Mouse (Mus musculus) lung, embryonic 15.5 days (tissue): Measurements from ENCODE around the gene Fyttd1. TPM values are rescaled to one million over a fixed set of nuclear protein-coding genes. Genes with fewer than 3 reads are reported as not detected.

Experiments used
- ATAC-seq: fragments of 200-750 bp; cut with Nextera tagmentation; 2 replicates; pipeline ENCODE4 v1.8.0; 2017; ENCODE audit warnings: moderate number of reproducible peaks, borderline replicate concordance; ENCODE audit not compliant: low FRiP score, low TSS enrichment; ENCODE audit errors: extremely low read depth
- H3K27ac ChIP-seq: fragments of 300-500 bp; sonication (generic); 2 replicates; pipeline ENCODE4 v1.5.1; 2015; ENCODE audit warnings: moderate library complexity, mild to moderate bottlenecking, inconsistent platforms
- H3K27me3 ChIP-seq: fragments of 300-500 bp; sonication (generic); 2 replicates; pipeline ENCODE4 v1.6.1; 2015; ENCODE audit warnings: inconsistent platforms
- H3K36me3 ChIP-seq: fragments of 300-500 bp; sonication (generic); 2 replicates; pipeline ENCODE4 v1.6.1; 2015; ENCODE audit warnings: inconsistent platforms
- H3K4me1 ChIP-seq: fragments of 300-500 bp; sonication (generic); 2 replicates; pipeline ENCODE4 v1.6.1; 2015; ENCODE audit warnings: inconsistent platforms
- H3K4me2 ChIP-seq: fragments of 300-500 bp; sonication (generic); 2 replicates; pipeline ENCODE4 v1.6.1; 2015; ENCODE audit warnings: inconsistent platforms, mild to moderate bottlenecking, moderate library complexity
- H3K4me3 ChIP-seq: fragments of 300-500 bp; sonication (generic); 2 replicates; pipeline ENCODE4 v1.5.1; 2015; ENCODE audit warnings: mild to moderate bottlenecking, inconsistent platforms
- H3K9ac ChIP-seq: fragments of 300-500 bp; sonication (generic); 2 replicates; pipeline ENCODE4 v1.6.1; 2015; ENCODE audit warnings: inconsistent platforms
- H3K9me3 ChIP-seq: fragments of 300-500 bp; sonication (generic); 2 replicates; pipeline ENCODE4 v1.6.1; 2016; ENCODE audit warnings: inconsistent platforms
- WGBS: fragments of 180-500 bp; shearing (Covaris S2); methylation state at CpG from one replicate; pipeline ENCODE4 v1.1.7; 2015; 5-methylcytosine and 5-hydroxymethylcytosine counted together
- polyA plus RNA-seq: library from polyadenylated mRNA; unstranded; fragments of >200 nt; fragmentation: Nextera tagmentation; extraction: Ambion mirVana; gene quantifications from 2 replicates; pipeline ENCODE4 v1.2.1, GENCODE M21; 2015

Gene Fyttd1
- 92.4 and 101 TPM in 2 replicates for polyA plus RNA-seq

GRCm38 (mm10) chr16:32877343-32878156 lies at the start of gene Fyttd1, which contains the start of gene Rubcn:
TSS of gene Fyttd1 (plus strand) at chr16:32877500.
TSS of gene Rubcn (minus strand) at chr16:32877766.
- peak within 1 kb of the TSS; percentile 89 for H3K9ac ChIP-seq
- peak; percentile 98 for ATAC-seq
- no peaks in the 10 kb centered on the region for H3K27me3 ChIP-seq
- no peaks in the 10 kb centered on the region for H3K9me3 ChIP-seq
- H3K27ac ChIP-seq = peak within 1 kb of the TSS; percentile 94
- H3K4me2 ChIP-seq = peak within 1 kb of the TSS; percentile 79
- H3K4me1 ChIP-seq = peaks cover 16% of the 10 kb centered on the region
- H3K4me3 ChIP-seq = peak within 1 kb of the TSS; percentile 93
- under 1% methylated on average over 69 of the region's 83 CpGs for WGBS
- no peaks in the 10 kb centered on the region for H3K36me3 ChIP-seq

DNA sequence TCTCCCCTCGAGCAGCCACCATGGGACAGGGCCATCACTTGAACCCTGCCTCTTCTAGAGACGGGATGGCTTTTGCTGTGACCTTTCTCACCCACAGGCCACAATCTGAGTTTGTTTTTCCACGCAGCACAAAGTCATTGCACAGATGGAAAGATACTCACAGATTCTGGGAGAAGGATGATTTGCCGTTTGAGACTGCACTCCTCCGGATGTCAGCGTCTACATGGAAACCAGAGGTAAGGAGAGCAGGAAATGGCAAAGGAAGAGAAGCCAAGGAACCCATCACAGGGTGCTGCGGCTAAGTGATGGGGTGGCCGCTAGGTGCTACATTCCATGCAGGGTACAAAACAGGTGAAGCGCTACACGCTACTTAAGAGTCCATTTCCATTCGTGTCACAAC lies 48.2 kb upstream of the Fyttd1 start:
- peaks cover 48% of the 10 kb centered on the region for H3K36me3 ChIP-seq
- 78% methylated on average over 11 of the region's 11 CpGs for WGBS

GRCm38 (mm10) chr16:32831501-32831900 lies 45.8 kb upstream of the Fyttd1 start:
- Histone ChIP-seq H3K27ac (no peak overlapping the region), H3K4me2 (no peak overlapping the region), H3K4me3 (no peak overlapping the region), H3K27me3 (no peaks in the 10 kb centered on the region), H3K9me3 (no peaks in the 10 kb centered on the region), H3K4me1 (no peaks in the 10 kb centered on the region), H3K36me3 (peaks cover 38% of the 10 kb centered on the region), H3K9ac (no peak overlapping the region)
- 86% methylated on average over 4 of the region's 4 CpGs for WGBS
- ATAC-seq = no peak

More for the DNA sequence above, 48.2 kb upstream of the Fyttd1 start:
- H3K4me1 ChIP-seq = no peaks in the 10 kb centered on the region
- no peak overlapping the region for H3K27ac ChIP-seq
- H3K27me3 ChIP-seq = no peaks in the 10 kb centered on the region
- ATAC-seq = no peak
- H3K4me3 ChIP-seq = no peak overlapping the region
- H3K9ac ChIP-seq = no peak overlapping the region
- H3K9me3 ChIP-seq = no peaks in the 10 kb centered on the region
- no peak overlapping the region for H3K4me2 ChIP-seq

GRCm38 (mm10) chr16:32847103-32847502 lies 30.2 kb upstream of the Fyttd1 start:
- H3K4me2 ChIP-seq = no peak overlapping the region
- peaks cover 60% of the 10 kb centered on the region for H3K36me3 ChIP-seq
- H3K27ac ChIP-seq = no peak overlapping the region
- H3K9ac ChIP-seq = no peak overlapping the region
- 96% methylated on average over 11 of the region's 11 CpGs for WGBS
- no peak for ATAC-seq
- H3K4me1 ChIP-seq = no peaks in the 10 kb centered on the region
- H3K4me3 ChIP-seq = no peak overlapping the region
- no peaks in the 10 kb centered on the region for H3K27me3 ChIP-seq
- H3K9me3 ChIP-seq = no peaks in the 10 kb centered on the region

DNA sequence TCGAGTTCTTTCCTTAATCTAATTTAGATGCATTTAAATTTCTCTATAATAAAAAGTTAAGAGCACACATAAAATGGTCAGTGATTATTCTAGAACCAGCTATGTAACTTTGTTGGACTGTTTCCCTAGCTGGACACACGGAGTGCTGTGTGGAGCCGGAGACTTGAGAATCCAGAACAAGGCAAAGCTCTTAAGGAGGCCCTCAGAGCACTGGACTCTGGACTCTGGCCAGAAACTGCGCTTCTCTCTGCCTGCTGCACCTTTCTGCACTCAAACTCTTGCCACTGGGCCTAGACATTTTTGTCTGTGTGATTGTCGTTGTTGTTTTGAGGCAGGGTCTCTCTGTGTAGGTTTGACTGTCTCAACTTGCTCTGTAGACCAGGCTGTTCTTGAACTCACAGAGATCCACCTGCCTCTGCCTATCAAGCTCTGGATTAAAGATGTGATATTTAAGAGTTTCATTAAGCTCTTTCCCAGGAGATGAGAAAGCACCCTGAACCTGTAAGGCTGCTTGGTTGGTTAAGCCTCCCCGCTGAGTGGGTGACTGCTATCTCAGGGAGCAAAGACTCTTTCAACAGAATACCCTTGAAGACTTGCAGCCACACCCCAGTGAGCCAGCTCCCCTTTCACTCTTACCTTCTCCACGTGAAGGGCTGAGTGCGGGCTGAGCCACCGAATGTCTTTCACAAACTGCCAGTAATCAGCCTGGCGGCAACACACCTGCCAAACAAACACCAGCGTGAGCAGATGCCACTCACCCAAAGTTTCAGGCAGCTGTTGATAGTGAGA lies 28.1 kb upstream of the Fyttd1 start:
- Histone ChIP-seq H3K27me3 (no peaks in the 10 kb centered on the region), H3K9ac (no peak overlapping the region), H3K36me3 (peaks cover 46% of the 10 kb centered on the region), H3K27ac (no peak overlapping the region), H3K9me3 (no peaks in the 10 kb centered on the region), H3K4me2 (no peak overlapping the region), H3K4me3 (no peak overlapping the region), H3K4me1 (0 out of 2 replicates have a peak, but pooled peaks cover 1% of the 10 kb centered on the region)
- WGBS = 82% methylated on average over 11 of the region's 11 CpGs
- ATAC-seq = no peak

DNA sequence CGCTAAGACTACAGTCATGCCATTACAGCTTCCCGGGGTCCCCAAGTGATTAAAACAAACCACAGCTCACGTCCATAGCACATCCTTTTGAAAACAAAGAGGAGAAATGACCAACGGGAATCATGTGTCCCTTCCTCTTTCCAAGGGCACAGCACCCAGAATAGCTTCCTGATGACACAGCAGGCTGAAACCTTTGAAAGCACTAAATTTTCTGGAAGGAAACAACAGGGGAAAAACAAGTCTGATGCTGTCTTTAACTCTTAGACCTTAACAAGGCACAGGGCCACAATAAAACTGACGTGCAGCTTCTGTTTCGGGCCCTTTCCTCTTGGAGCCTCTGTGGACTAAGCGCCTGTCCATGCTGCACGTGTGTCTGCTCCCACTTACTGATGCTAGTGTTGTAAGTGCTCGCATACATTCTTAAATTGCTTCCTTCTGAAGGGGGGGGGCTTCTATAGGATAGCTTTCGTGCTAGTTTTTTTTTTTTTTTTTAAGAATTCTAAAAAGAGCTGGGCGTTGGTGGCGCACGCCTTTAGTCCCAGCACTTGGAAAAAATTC lies 23.7 kb upstream of the Fyttd1 start:
- Histone ChIP-seq H3K9me3 (no peaks in the 10 kb centered on the region), H3K27me3 (no peaks in the 10 kb centered on the region), H3K9ac (no peak overlapping the region), H3K4me3 (no peak overlapping the region), H3K4me2 (no peak overlapping the region), H3K4me1 (0 out of 2 replicates have a peak, but pooled peaks cover 4% of the 10 kb centered on the region), H3K36me3 (peaks cover 14% of the 10 kb centered on the region; the same call in 1 of the 2 replicates), H3K27ac (peak overlapping the region; percentile 62)
- WGBS = 68% methylated on average over 13 of the region's 13 CpGs
- ATAC-seq = no peak

DNA sequence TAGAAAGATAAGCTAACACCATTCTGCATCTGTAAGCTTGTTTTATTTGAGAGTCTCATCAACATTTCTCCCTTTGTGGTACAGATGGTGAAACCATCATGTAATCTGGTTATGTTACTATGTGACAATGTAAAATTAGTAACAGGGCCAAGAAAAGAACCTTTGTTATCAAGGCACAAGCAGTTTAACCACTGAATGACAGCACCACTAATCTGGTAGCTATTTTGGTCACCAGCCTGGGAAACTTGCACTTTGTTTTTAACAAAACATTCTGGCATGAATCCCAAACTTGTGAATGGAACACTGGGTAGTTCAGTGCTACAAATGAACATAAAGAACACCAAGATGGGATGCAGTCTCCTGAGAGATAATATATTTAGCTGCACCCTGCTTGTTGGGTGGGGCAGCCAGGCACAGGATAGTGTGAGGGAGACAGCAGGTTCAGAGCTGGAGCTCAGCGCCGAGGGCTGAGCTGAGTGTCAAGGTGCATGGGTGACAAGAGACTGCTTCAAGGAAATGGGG lies 23.2 kb upstream of the Fyttd1 start:
- ATAC-seq = no peak
- no peak overlapping the region for H3K4me3 ChIP-seq
- no peak overlapping the region for H3K4me2 ChIP-seq
- peaks cover 11% of the 10 kb centered on the region; the same call in 1 of the 2 replicates for H3K36me3 ChIP-seq
- peak overlapping the region; percentile 62 for H3K27ac ChIP-seq
- H3K9me3 ChIP-seq = no peaks in the 10 kb centered on the region
- 60% methylated on average over 2 of the region's 2 CpGs for WGBS
- no peaks in the 10 kb centered on the region for H3K27me3 ChIP-seq
- H3K9ac ChIP-seq = no peak overlapping the region
- H3K4me1 ChIP-seq = 0 out of 2 replicates have a peak, but pooled peaks cover 8% of the 10 kb centered on the region

- Histone ChIP-seq H3K9ac (no peak overlapping the region), H3K9me3 (no peaks in the 10 kb centered on the region), H3K4me3 (no peak overlapping the region), H3K27ac (no peak overlapping the region), H3K4me1 (0 out of 2 replicates have a peak, but pooled peaks cover 8% of the 10 kb centered on the region), H3K27me3 (no peaks in the 10 kb centered on the region), H3K36me3 (peaks cover 3% of the 10 kb centered on the region; the same call in 1 of the 2 replicates), H3K4me2 (no peak overlapping the region)
- WGBS = 80% methylated on average over 3 of the region's 3 CpGs
- no peak for ATAC-seq
These were observed 20.5 kb upstream of the Fyttd1 start for GRCm38 (mm10) chr16:32856751-32857150.

GRCm38 (mm10) chr16:32858356-32858755 lies 18.9 kb upstream of the Fyttd1 start:
- H3K4me3 ChIP-seq = no peak overlapping the region
- H3K4me1 ChIP-seq = 0 out of 2 replicates have a peak, but pooled peaks cover 8% of the 10 kb centered on the region
- H3K4me2 ChIP-seq = no peak overlapping the region
- no peaks in the 10 kb centered on the region for H3K9me3 ChIP-seq
- H3K27ac ChIP-seq = peak overlapping the region; percentile 31; the same call in 1 of the 2 replicates
- no peak overlapping the region for H3K9ac ChIP-seq
- 47% methylated on average over 4 of the region's 4 CpGs for WGBS
- H3K36me3 ChIP-seq = peaks cover 3% of the 10 kb centered on the region; the same call in 1 of the 2 replicates
- no peaks in the 10 kb centered on the region for H3K27me3 ChIP-seq
- no peak for ATAC-seq

GRCm38 (mm10) chr16:32858771-32859636 lies 18.3 kb upstream of the Fyttd1 start:
- H3K36me3 ChIP-seq = peaks cover 3% of the 10 kb centered on the region; the same call in 1 of the 2 replicates
- H3K4me1 ChIP-seq = 0 out of 2 replicates have a peak, but pooled peaks cover 8% of the 10 kb centered on the region
- 56% methylated on average over 12 of the region's 12 CpGs for WGBS
- H3K4me3 ChIP-seq = no peak overlapping the region
- no peaks in the 10 kb centered on the region for H3K27me3 ChIP-seq
- H3K9ac ChIP-seq = no peak overlapping the region
- H3K27ac ChIP-seq = peak overlapping the region; percentile 31; the same call in 1 of the 2 replicates
- no peak for ATAC-seq
- H3K9me3 ChIP-seq = no peaks in the 10 kb centered on the region
- no peak overlapping the region for H3K4me2 ChIP-seq
